In genomic region chr2:35667746-35668145, GRCm38 (mm10) we compare ENCODE assay signal across 12 mouse cellular contexts.
"Had no signal": no experiment of that assay in that cellular context is flagged by ENCODE, and none has a peak within 500 bp of the region (broad histone marks: within the 10 kb centered on the region; RNA-seq: fewer than 3 reads in every experiment).

No protein-coding gene starts in this region.

- H3K27ac ChIP-seq: liver, embryonic 14.5 days; midbrain, embryonic 12.5 days; neural tube, embryonic 12.5 days had no signal

- H3K9me3 ChIP-seq: limb, embryonic 13.5 days; midbrain, embryonic 12.5 days; neural tube, embryonic 12.5 days had no signal

- H3K27me3 ChIP-seq: limb, embryonic 13.5 days; midbrain, embryonic 12.5 days; neural tube, embryonic 12.5 days had no signal

- H3K4me2 ChIP-seq: limb, embryonic 13.5 days; midbrain, embryonic 12.5 days; neural tube, embryonic 12.5 days had no signal

- H3K4me3 ChIP-seq: limb, embryonic 13.5 days; midbrain, embryonic 12.5 days; myocyte; neural tube, embryonic 12.5 days had no signal

- H3K9ac ChIP-seq: limb, embryonic 13.5 days; liver, embryonic 14.5 days; midbrain, embryonic 12.5 days; neural tube, embryonic 12.5 days had no signal

- H3K36me3 ChIP-seq: neural tube, embryonic 12.5 days had no signal

- DNase-seq: kidney, adult 8-10 months; kidney, postnatal 25 days; layer of hippocampus, adult 9-11 months; layer of hippocampus, postnatal 36 days; lung, adult 18-20 months; thymus, adult 18-20 months; thymus, postnatal 14 days had no signal
